In the genomic region with DNA sequence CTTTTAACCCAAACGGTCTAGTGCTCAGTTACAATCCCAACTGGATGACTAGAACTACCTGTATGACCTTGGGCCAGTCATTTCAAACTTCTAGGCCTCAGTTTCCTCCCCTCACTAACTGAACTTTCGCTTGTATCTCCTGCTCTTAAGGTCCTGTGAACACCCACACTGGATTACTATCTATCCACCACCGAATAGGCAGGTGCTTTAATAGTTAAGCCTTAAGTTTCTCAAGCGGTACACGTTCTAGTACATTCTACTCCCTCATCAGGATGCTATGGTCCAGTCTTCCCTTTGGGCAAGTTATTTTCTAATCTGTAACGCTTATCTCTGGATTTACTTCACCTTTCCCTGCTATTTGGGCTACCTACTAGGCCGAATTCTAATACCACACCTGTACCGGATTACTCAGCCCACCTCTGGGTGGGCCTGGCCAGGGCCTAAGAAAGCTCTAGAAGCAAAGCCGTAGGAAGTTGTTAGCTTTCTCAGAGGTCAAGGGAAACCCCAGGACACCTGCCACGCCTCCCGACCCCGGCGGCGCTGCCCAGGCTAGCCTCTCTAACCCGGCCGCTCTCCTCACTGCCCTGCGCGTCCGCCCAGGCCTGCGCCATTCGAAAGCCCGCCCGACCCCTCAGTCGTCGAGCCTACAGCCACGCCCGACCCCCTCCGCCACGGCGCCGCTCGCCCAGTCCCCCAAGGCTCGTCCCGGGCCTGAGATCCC, we compare ENCODE assay signal across 8 mouse cellular contexts. TPM values are rescaled to one million over a fixed set of nuclear protein-coding genes. Genes with fewer than 3 reads are reported as not detected.
DNase-seq lines count a peak whose midpoint lies in the region; ATAC-seq and TF ChIP-seq lines count a peak whose summit lies in the region.

No protein-coding gene starts in this region.

- WGBS in heart, embryonic 12.5 days = under 1% methylated on average over 34 of the region's 34 CpGs
- 1% methylated on average over 34 of the region's 34 CpGs for WGBS in forebrain, embryonic 16.5 days
- WGBS in liver, embryonic 11.5 days = 1% methylated on average over 34 of the region's 34 CpGs
- WGBS in olfactory bulb, adult 2 months = 1% methylated on average over 34 of the region's 34 CpGs

- 0 out of 4 replicates have a peak, but pooled peaks of 1 of the 2 experiments have one; percentile 34 for TF ChIP-seq EP300 in MEL (IDR thresholded peaks at IDR 0.05; ENCODE audit: low read depth in 1 of 2, low read length in 2 of 2)

- no peak for TF ChIP-seq CTCF in MEL (IDR thresholded peaks at IDR 0.05 in 2 of 3, conservative IDR thresholded peaks at IDR 0.05 in 1 of 3; ENCODE audit: control insufficient read depth in 1 of 3, insufficient read depth in 1 of 3, low read depth in 2 of 3, low read length in 3 of 3, poor library complexity in 1 of 3, severe bottlenecking in 1 of 3)
- no peak for TF ChIP-seq CTCF in olfactory bulb, adult 2 months (IDR thresholded peaks at IDR 0.05; ENCODE audit: insufficient read depth, low read depth, low read length)

- peak overlapping the region; percentile 95 for H3K4me3 ChIP-seq in heart, embryonic 12.5 days
- H3K4me3 ChIP-seq in MEL (ENCODE audit: control insufficient read depth in 1 of 2, insufficient read depth in 1 of 2, low read depth in 2 of 2, low read length in 2 of 2) = peak overlapping the region; percentile 79 to 93
- peak overlapping the region; percentile 99 for H3K4me3 ChIP-seq in forebrain, embryonic 16.5 days (replicated peaks; ENCODE audit: low read length)
- peak overlapping the region; percentile 81 for H3K4me3 ChIP-seq in liver, embryonic 11.5 days (ENCODE audit: low read depth, low read length)
- peak overlapping the region; percentile 99 for H3K4me3 ChIP-seq in olfactory bulb, adult 2 months (ENCODE audit: insufficient read depth, low read depth, low read length)

- H3K4me2 ChIP-seq in heart, embryonic 12.5 days = peak overlapping the region; percentile 92
- H3K4me2 ChIP-seq in forebrain, embryonic 16.5 days (ENCODE audit: low read length) = peak overlapping the region; percentile 61
- peak overlapping the region; percentile 95 for H3K4me2 ChIP-seq in liver, embryonic 11.5 days

- ATAC-seq in heart, embryonic 12.5 days (ENCODE audit: insufficient number of reproducible peaks, low FRiP score) = peak; percentile 73
- no peak; the same call in 1 of the 2 replicates for ATAC-seq in forebrain, embryonic 16.5 days
- peak; percentile 51 for ATAC-seq in liver, embryonic 11.5 days (replicated peaks; ENCODE audit: low FRiP score)

- H3K27ac ChIP-seq in heart, embryonic 12.5 days (ENCODE audit: poor library complexity, severe bottlenecking) = peak overlapping the region; percentile 92
- peak overlapping the region; percentile 58 for H3K27ac ChIP-seq in MEL (ENCODE audit: control insufficient read depth, low read depth, low read length)
- H3K27ac ChIP-seq in forebrain, embryonic 16.5 days (ENCODE audit: low read length) = peak overlapping the region; percentile 87
- H3K27ac ChIP-seq in liver, embryonic 11.5 days (ENCODE audit: low read depth, low read length) = peak overlapping the region; percentile 88
- H3K27ac ChIP-seq in olfactory bulb, adult 2 months (ENCODE audit: insufficient read depth, low read depth, low read length) = peak overlapping the region; percentile 45; the same call in 1 of the 2 replicates

- 0 out of 2 replicates have a peak, but pooled peaks cover 9% of the 10 kb centered on the region for H3K36me3 ChIP-seq in heart, embryonic 12.5 days
- peaks cover 21 to 67% of the 10 kb centered on the region in 2 experiments for H3K36me3 ChIP-seq in MEL (ENCODE audit: control insufficient read depth in 1 of 2, insufficient read depth in 2 of 2, low read length in 2 of 2)
- H3K36me3 ChIP-seq in forebrain, embryonic 16.5 days (ENCODE audit: control insufficient read depth, insufficient read depth) = no peaks in the 10 kb centered on the region
- no peaks in the 10 kb centered on the region; the same call in 1 of the 2 replicates for H3K36me3 ChIP-seq in liver, embryonic 11.5 days (ENCODE audit: control insufficient read depth, insufficient read depth, low read length)

- no peak for DNase-seq in heart, postnatal 10 days
- DNase-seq in MEL (ENCODE audit: low read depth, low spot score) = peak; percentile 72
- DNase-seq in liver, embryonic 11.5 days (ENCODE audit: low spot score) = no peak
- DNase-seq in gastrocnemius, postnatal 14 days = no peak
- DNase-seq in layer of hippocampus, postnatal 14 days (ENCODE audit: low spot score in 2 of 2) = no peak

- no peak for TF ChIP-seq RAD21 in MEL (IDR thresholded peaks at IDR 0.05; ENCODE audit: low read depth, low read length)

- H3K4me1 ChIP-seq in heart, embryonic 12.5 days (replicated peaks) = peaks cover 21% of the 10 kb centered on the region
- peaks cover 21 to 24% of the 10 kb centered on the region in 2 experiments for H3K4me1 ChIP-seq in MEL (ENCODE audit: control insufficient read depth in 1 of 2, insufficient read depth in 2 of 2, low read length in 2 of 2)
- H3K4me1 ChIP-seq in forebrain, embryonic 16.5 days (replicated peaks; ENCODE audit: control insufficient read depth, insufficient read depth, low read length) = peaks cover 29% of the 10 kb centered on the region
- peaks cover 28% of the 10 kb centered on the region for H3K4me1 ChIP-seq in liver, embryonic 11.5 days (replicated peaks; ENCODE audit: control insufficient read depth, insufficient read depth, low read length)
- H3K4me1 ChIP-seq in olfactory bulb, adult 2 months (ENCODE audit: control insufficient read depth, insufficient read depth, low read length) = no peaks in the 10 kb centered on the region

- no peak for TF ChIP-seq POLR2A in MEL (IDR thresholded peaks at IDR 0.05; ENCODE audit: control insufficient read depth in 1 of 2, insufficient read depth in 1 of 2, low read depth in 1 of 2, low read length in 2 of 2, poor library complexity in 1 of 2)
- TF ChIP-seq POLR2A in olfactory bulb, adult 2 months (IDR thresholded peaks at IDR 0.05; ENCODE audit: insufficient read depth, low read depth, low read length) = no peak

- H3K27me3 ChIP-seq in heart, embryonic 12.5 days (replicated peaks) = no peaks in the 10 kb centered on the region
- H3K27me3 ChIP-seq in MEL (ENCODE audit: control insufficient read depth in 1 of 2, insufficient read depth in 2 of 2, low read length in 2 of 2) = no peaks in the 10 kb centered on the region
- no peaks in the 10 kb centered on the region for H3K27me3 ChIP-seq in forebrain, embryonic 16.5 days (replicated peaks; ENCODE audit: control insufficient read depth, insufficient read depth, low read length)
- no peaks in the 10 kb centered on the region for H3K27me3 ChIP-seq in liver, embryonic 11.5 days (replicated peaks; ENCODE audit: control insufficient read depth, insufficient read depth, low read length)

- H3K79me2 ChIP-seq in MEL (ENCODE audit: control insufficient read depth, insufficient read depth, low read length, poor library complexity) = peaks cover 58% of the 10 kb centered on the region

- H3K9me3 ChIP-seq in heart, embryonic 12.5 days (replicated peaks) = no peaks in the 10 kb centered on the region
- H3K9me3 ChIP-seq in MEL (replicated peaks; ENCODE audit: insufficient read depth, low read length) = no peaks in the 10 kb centered on the region
- H3K9me3 ChIP-seq in forebrain, embryonic 16.5 days (ENCODE audit: control insufficient read depth, low read length) = no peaks in the 10 kb centered on the region
- no peaks in the 10 kb centered on the region for H3K9me3 ChIP-seq in liver, embryonic 11.5 days (ENCODE audit: control insufficient read depth, low read length)

- peak overlapping the region; percentile 98 for H3K9ac ChIP-seq in heart, embryonic 12.5 days
- peak overlapping the region; percentile 90 for H3K9ac ChIP-seq in MEL (ENCODE audit: control insufficient read depth, low read depth, low read length, poor library complexity, severe bottlenecking)
- H3K9ac ChIP-seq in forebrain, embryonic 16.5 days (replicated peaks; ENCODE audit: low read depth, low read length) = peak overlapping the region; percentile 95
- peak overlapping the region; percentile 94 for H3K9ac ChIP-seq in liver, embryonic 11.5 days (ENCODE audit: low read depth, low read length)

- intact Hi-C loops in heart, postnatal 10 days (cut with DNase I) = loop anchor here (5.0 kb wide), 1 partner anchor 37 kb away; no protein-coding TSS in a partner anchor
- intact Hi-C loops in gastrocnemius, postnatal 14 days (cut with DNase I; ENCODE audit: low total_unique reads) = no loop called here

RNA-seq across cellular contexts. Expression of a gene that starts 0.6 kb away (rescaled TPM):
- 331 and 334 TPM in 2 replicates for polyA plus RNA-seq in heart, embryonic 12.5 days (2016; fragmentation: Nextera tagmentation; extraction: Ambion mirVana)
- 100 to 1,000 TPM; 270 to 302 TPM for total RNA-seq in heart, postnatal 10 days (2021)
- total RNA-seq in MEL (2012; rRNA removed) = 785 and 867 TPM in 2 replicates
- polyA plus RNA-seq in MEL (2012; ENCODE audit: insufficient read depth in 1 of 2, insufficient read length in 2 of 2, low read depth in 1 of 2, low replicate concordance in 2 of 2, missing spikeins in 1 of 2) = 100 to 1,000 TPM; 390 to 464 TPM
- polyA plus RNA-seq in forebrain, embryonic 16.5 days (2015; fragmentation: Nextera tagmentation; extraction: Ambion mirVana) = 273 and 290 TPM in 2 replicates
- polyA plus RNA-seq in liver, embryonic 11.5 days (2014; fragmentation: Nextera tagmentation; extraction: Ambion mirVana) = 267 and 285 TPM in 2 replicates
- 193 and 359 TPM in 2 replicates for polyA plus RNA-seq in olfactory bulb, adult 2 months (2012; ENCODE audit: insufficient read depth, insufficient read length, low replicate concordance, missing spikeins)
- 100 to 1,000 TPM; 104 to 133 TPM for total RNA-seq in gastrocnemius, postnatal 14 days (2021)
- 100 to 1,000 TPM; 424 to 458 TPM for total RNA-seq in layer of hippocampus, postnatal 14 days (2021)

RNA-seq across cellular contexts. Expression of a gene that starts 29.4 kb away (rescaled TPM):
- polyA plus RNA-seq in heart, embryonic 12.5 days (2016; fragmentation: Nextera tagmentation; extraction: Ambion mirVana) = 0.26 TPM in 1 of 2 replicates, not detected in the other
- total RNA-seq in heart, postnatal 10 days (2021) = not detected
- 0.23 and 0.42 TPM in 2 replicates for total RNA-seq in MEL (2012; rRNA removed)
- under 1 TPM in 1 of 2 experiments, not detected in 1; 0.31 TPM for polyA plus RNA-seq in MEL (2012; ENCODE audit: insufficient read depth in 1 of 2, insufficient read length in 2 of 2, low read depth in 1 of 2, low replicate concordance in 2 of 2, missing spikeins in 1 of 2)
- 0.75 and 1.2 TPM in 2 replicates for polyA plus RNA-seq in forebrain, embryonic 16.5 days (2015; fragmentation: Nextera tagmentation; extraction: Ambion mirVana)
- not detected in 2 replicates for polyA plus RNA-seq in liver, embryonic 11.5 days (2014; fragmentation: Nextera tagmentation; extraction: Ambion mirVana)
- not detected in 2 replicates for polyA plus RNA-seq in olfactory bulb, adult 2 months (2012; ENCODE audit: insufficient read depth, insufficient read length, low replicate concordance, missing spikeins)
- not detected for total RNA-seq in gastrocnemius, postnatal 14 days (2021)
- total RNA-seq in layer of hippocampus, postnatal 14 days (2021) = not detected

RNA-seq across cellular contexts. Expression of a gene that starts 32.8 kb away (rescaled TPM):
- polyA plus RNA-seq in heart, embryonic 12.5 days (2016; fragmentation: Nextera tagmentation; extraction: Ambion mirVana) = 4.6 and 6.1 TPM in 2 replicates
- 10 to 100 TPM; 19.2 to 20.3 TPM for total RNA-seq in heart, postnatal 10 days (2021)
- total RNA-seq in MEL (2012; rRNA removed) = 3.8 and 4.5 TPM in 2 replicates
- polyA plus RNA-seq in MEL (2012; ENCODE audit: insufficient read depth in 1 of 2, insufficient read length in 2 of 2, low read depth in 1 of 2, low replicate concordance in 2 of 2, missing spikeins in 1 of 2) = 10 to 100 TPM in 1 of 2 experiments, not detected in 1; 12.6 TPM
- polyA plus RNA-seq in forebrain, embryonic 16.5 days (2015; fragmentation: Nextera tagmentation; extraction: Ambion mirVana) = 3.9 and 4.3 TPM in 2 replicates
- 4.4 and 5.6 TPM in 2 replicates for polyA plus RNA-seq in liver, embryonic 11.5 days (2014; fragmentation: Nextera tagmentation; extraction: Ambion mirVana)
- polyA plus RNA-seq in olfactory bulb, adult 2 months (2012; ENCODE audit: insufficient read depth, insufficient read length, low replicate concordance, missing spikeins) = not detected in 2 replicates
- 1 to 10 TPM; 9.0 to 9.1 TPM for total RNA-seq in gastrocnemius, postnatal 14 days (2021)
- 10 to 100 TPM in 1 of 2 experiments, 1 to 10 TPM in 1; 9.6 to 10.5 TPM for total RNA-seq in layer of hippocampus, postnatal 14 days (2021)

RNA-seq across cellular contexts. Expression of a gene that starts 51.9 kb away (rescaled TPM):
- 255 and 272 TPM in 2 replicates for polyA plus RNA-seq in heart, embryonic 12.5 days (2016; fragmentation: Nextera tagmentation; extraction: Ambion mirVana)
- 100 to 1,000 TPM; 154 to 182 TPM for total RNA-seq in heart, postnatal 10 days (2021)
- 227 and 232 TPM in 2 replicates for total RNA-seq in MEL (2012; rRNA removed)
- polyA plus RNA-seq in MEL (2012; ENCODE audit: insufficient read depth in 1 of 2, insufficient read length in 2 of 2, low read depth in 1 of 2, low replicate concordance in 2 of 2, missing spikeins in 1 of 2) = 100 to 1,000 TPM; 425 to 552 TPM
- polyA plus RNA-seq in forebrain, embryonic 16.5 days (2015; fragmentation: Nextera tagmentation; extraction: Ambion mirVana) = 660 and 710 TPM in 2 replicates
- polyA plus RNA-seq in liver, embryonic 11.5 days (2014; fragmentation: Nextera tagmentation; extraction: Ambion mirVana) = 341 and 346 TPM in 2 replicates
- 611 and 1,562 TPM in 2 replicates for polyA plus RNA-seq in olfactory bulb, adult 2 months (2012; ENCODE audit: insufficient read depth, insufficient read length, low replicate concordance, missing spikeins)
- 10 to 100 TPM; 77.9 to 81.6 TPM for total RNA-seq in gastrocnemius, postnatal 14 days (2021)
- total RNA-seq in layer of hippocampus, postnatal 14 days (2021) = 100 to 1,000 TPM; 235 to 246 TPM
